In the genomic region with DNA sequence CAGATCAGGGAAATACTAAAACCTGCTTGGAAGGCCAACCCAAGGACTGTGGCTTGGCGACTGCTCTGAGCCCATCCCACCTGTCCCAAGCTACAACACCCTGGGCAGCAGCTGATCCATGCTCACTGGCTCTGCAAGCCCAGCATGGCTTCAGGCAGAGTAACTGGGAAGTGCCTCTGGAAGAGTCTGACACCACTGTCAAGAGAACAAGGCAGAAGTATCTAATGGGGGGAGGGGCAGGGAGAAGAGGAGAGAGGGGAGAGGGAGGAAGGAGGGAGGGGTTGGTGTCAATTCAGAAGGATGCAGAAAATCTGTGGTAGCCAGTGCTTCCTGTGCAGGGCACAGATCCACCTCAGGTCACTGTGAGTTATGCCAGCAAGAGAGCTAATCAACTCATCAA, we compare ENCODE assay signal across 29 mouse cellular contexts. TPM values are rescaled to one million over a fixed set of nuclear protein-coding genes. Genes with fewer than 3 reads are reported as not detected.
A peak's percentile ranks its signal among the peaks of the same experiment; 100 is the strongest.
DNase-seq lines count a peak whose midpoint lies in the region; ATAC-seq lines count a peak whose summit lies in the region.
"Had no signal": no experiment of that assay in that cellular context is flagged by ENCODE, and none has a peak within 500 bp of the region (broad histone marks: within the 10 kb centered on the region; RNA-seq: fewer than 3 reads in every experiment).

No protein-coding gene starts in this region.

- H3K27ac ChIP-seq in forebrain, embryonic 10.5 days, result peak overlapping the region; percentile 56
- no peak overlapping the region for H3K27ac ChIP-seq in forebrain, embryonic 16.5 days (ENCODE audit: low read length)
- H3K27ac ChIP-seq: heart, embryonic 15.5 days; hindbrain, embryonic 13.5 days had no signal

- H3K9ac ChIP-seq in forebrain, embryonic 16.5 days (replicated peaks; ENCODE audit: low read depth, low read length), result no peak overlapping the region
- H3K9ac ChIP-seq: heart, embryonic 12.5 days; heart, embryonic 15.5 days; hindbrain, embryonic 13.5 days had no signal

- no peak for ATAC-seq in forebrain, embryonic 16.5 days
- ATAC-seq in megakaryocyte, adult 5-6 weeks (ENCODE audit: poor library complexity, severe bottlenecking), result no peak
- ATAC-seq in monocyte, adult 5-6 weeks (replicated peaks; ENCODE audit: insufficient number of reproducible peaks, low FRiP score, low TSS enrichment, poor library complexity, severe bottlenecking), result no peak
- ATAC-seq: forebrain, embryonic 14.5 days; hindbrain, embryonic 16.5 days; inflammation-experienced regulatory T-cells, adult 6 months; intestine, embryonic 16.5 days had no signal

- no peaks in the 10 kb centered on the region for H3K36me3 ChIP-seq in forebrain, embryonic 10.5 days (replicated peaks)
- no peaks in the 10 kb centered on the region for H3K36me3 ChIP-seq in forebrain, embryonic 16.5 days (ENCODE audit: control insufficient read depth, insufficient read depth)
- no peaks in the 10 kb centered on the region for H3K36me3 ChIP-seq in megakaryocyte, embryonic 14.5 days (replicated peaks; ENCODE audit: low read length)
- H3K36me3 ChIP-seq: heart, embryonic 12.5 days; heart, embryonic 15.5 days; hindbrain, embryonic 13.5 days had no signal

- no peak overlapping the region for H3K4me2 ChIP-seq in forebrain, embryonic 16.5 days (ENCODE audit: low read length)
- H3K4me2 ChIP-seq: heart, embryonic 12.5 days; heart, embryonic 15.5 days; hindbrain, embryonic 13.5 days had no signal

- WGBS in forebrain, embryonic 10.5 days, result 20% methylated on average over 1 of the region's 1 CpGs
- 35% methylated on average over 1 of the region's 1 CpGs for WGBS in forebrain, embryonic 16.5 days

- peaks cover 39% of the 10 kb centered on the region for H3K4me1 ChIP-seq in forebrain, embryonic 10.5 days
- H3K4me1 ChIP-seq in forebrain, embryonic 16.5 days (replicated peaks; ENCODE audit: control insufficient read depth, insufficient read depth, low read length), result no peaks in the 10 kb centered on the region; the same call in 1 of the 2 replicates
- H3K4me1 ChIP-seq in megakaryocyte, embryonic 14.5 days, result peaks cover 3% of the 10 kb centered on the region; the same call in 1 of the 2 replicates
- H3K4me1 ChIP-seq: heart, embryonic 12.5 days; heart, embryonic 15.5 days had no signal

- no peak overlapping the region for H3K4me3 ChIP-seq in forebrain, embryonic 10.5 days
- no peak overlapping the region for H3K4me3 ChIP-seq in forebrain, embryonic 16.5 days (replicated peaks; ENCODE audit: low read length)
- H3K4me3 ChIP-seq in megakaryocyte, embryonic 14.5 days (replicated peaks), result peak overlapping the region; percentile 18
- H3K4me3 ChIP-seq: heart, embryonic 12.5 days; heart, embryonic 15.5 days; hindbrain, embryonic 13.5 days had no signal

- DNase-seq in forebrain, embryonic 10.5 days (ENCODE audit: extremely low spot score, low spot score), result no peak
- DNase-seq in R1 (ENCODE audit: low read depth, low spot score), result peak; percentile 50
- DNase-seq: adrenal gland, postnatal 10 days; adrenal gland, postnatal 36 days; cerebellum, adult 18-20 months; cerebellum, adult 9-10 months; cerebellum, postnatal 14 days; gastrocnemius, postnatal 25 days; heart, adult 18-20 months; heart, postnatal 10 days; heart, postnatal 36 days had no signal

- peaks cover 4% of the 10 kb centered on the region for H3K9me3 ChIP-seq in forebrain, embryonic 10.5 days
- peaks cover 4% of the 10 kb centered on the region for H3K9me3 ChIP-seq in forebrain, embryonic 16.5 days (ENCODE audit: control insufficient read depth, low read length)
- H3K9me3 ChIP-seq in megakaryocyte, embryonic 14.5 days, result peaks cover 7% of the 10 kb centered on the region
- H3K9me3 ChIP-seq: heart, embryonic 15.5 days had no signal

- peaks cover 20% of the 10 kb centered on the region for H3K27me3 ChIP-seq in forebrain, embryonic 10.5 days (ENCODE audit: poor library complexity, severe bottlenecking)
- H3K27me3 ChIP-seq in forebrain, embryonic 16.5 days (replicated peaks; ENCODE audit: control insufficient read depth, insufficient read depth, low read length), result no peaks in the 10 kb centered on the region
- H3K27me3 ChIP-seq in megakaryocyte, embryonic 14.5 days (replicated peaks), result peaks cover 22% of the 10 kb centered on the region

RNA-seq across cellular contexts. Expression of gene Spaca7, which starts 48.5 kb away (rescaled TPM):
- not detected in 2 replicates for polyA plus RNA-seq in forebrain, embryonic 10.5 days (2016; fragmentation: Nextera tagmentation; extraction: Ambion mirVana)
- not detected in 2 replicates for polyA plus RNA-seq in forebrain, embryonic 16.5 days (2015; fragmentation: Nextera tagmentation; extraction: Ambion mirVana)
- polyA plus RNA-seq in megakaryocyte, embryonic 14.5 days (2012; ENCODE audit: insufficient read depth, low replicate concordance), result not detected in 2 replicates
- total RNA-seq in megakaryocyte, adult 5-6 weeks (2015), result not detected in 2 replicates
- total RNA-seq in megakaryocyte, adult 5-6 weeks (2017), result not detected in 2 replicates
- not detected in 3 replicates for total RNA-seq in monocyte, adult 5-6 weeks (2017)
- total RNA-seq: adrenal gland, adult 18-20 months; adrenal gland, postnatal 10 days; adrenal gland, postnatal 36 days; gastrocnemius, adult 8-10 months; gastrocnemius, postnatal 25 days; heart, adult 18-20 months; heart, postnatal 10 days; heart, postnatal 36 days; MEL had no signal
- polyA plus RNA-seq: embryonic facial prominence, embryonic 11.5 days; embryonic facial prominence, embryonic 14.5 days; forebrain, embryonic 11.5 days; forebrain, embryonic 14.5 days; gonadal fat pad, adult 2 months; heart, embryonic 12.5 days; heart, embryonic 15.5 days; hindbrain, embryonic 13.5 days; hindbrain, embryonic 16.5 days; inflammation-experienced regulatory T-cells, adult 6 months; intestine, embryonic 16.5 days had no signal
